Mouse (Mus musculus) left cerebral cortex, postnatal 10 days (tissue): Measurements from ENCODE around the gene Gas7. TPM values are rescaled to one million over a fixed set of nuclear protein-coding genes. Genes with fewer than 3 reads are reported as not detected.

Experiments
- DNase-seq, 2 experiments: peaks; one replicate each; pipeline ENCODE4 v3.0.0; 2021 to 2022; ENCODE audit warnings: low spot score in 2 of 2, mixed read lengths in 1 of 2; ENCODE audit errors: extremely low spot score in 1 of 2
- intact Hi-C: fragments of 180-260 bp; cut with DNase I; formaldehyde crosslinking; loops from one replicate; pipeline ENCODE4 v1.15.1; 2025
- total RNA-seq, 2 experiments: library from RNA; stranded (reverse); gene quantifications; 2 replicates each; pipeline ENCODE4 v1.2.3; 2021

Gene Gas7
- total RNA-seq, 2 experiments from 2014 or later = 480 to 508 TPM

DNA sequence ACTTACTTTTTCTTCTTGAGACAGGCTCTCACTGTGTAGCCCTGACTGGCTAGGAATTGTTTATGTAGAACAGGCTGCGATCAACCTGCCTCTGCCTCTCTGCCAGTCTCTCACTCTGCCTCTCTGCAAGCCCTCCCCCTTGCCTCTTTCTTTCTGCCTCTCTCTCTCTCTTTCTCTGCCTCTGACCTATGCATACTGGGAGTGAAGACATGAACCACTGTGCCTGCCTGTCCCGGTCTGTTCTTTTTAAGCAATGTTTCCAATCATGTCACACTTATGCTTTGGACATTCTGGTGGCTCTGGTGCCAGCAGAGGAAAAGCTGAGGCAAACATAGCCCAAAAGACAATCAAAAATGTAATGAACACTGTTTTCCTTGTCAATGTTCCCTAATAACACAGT, 69.5 kb downstream of the Gas7 start:
- intact Hi-C loops = no loop called here
- DNase-seq = no peak

DNA sequence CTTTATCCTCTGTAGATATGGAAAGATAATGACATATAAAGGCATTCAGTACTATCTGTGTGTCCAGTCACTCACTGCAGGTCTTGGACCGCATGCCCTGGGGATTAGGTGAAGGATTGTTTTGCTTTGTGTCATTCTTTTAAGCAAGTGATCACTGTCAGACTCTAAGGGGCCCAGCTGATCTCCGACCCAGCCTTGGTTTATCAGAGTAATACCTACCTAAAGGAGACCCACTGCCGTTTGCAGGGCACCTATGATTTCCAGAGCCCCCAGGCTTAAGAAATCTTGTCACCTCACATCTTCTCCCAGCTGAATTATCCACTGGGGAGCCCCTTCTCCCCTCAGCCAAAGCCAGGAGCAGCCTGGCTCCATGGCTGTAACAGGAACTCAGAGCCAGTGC, 70.6 kb downstream of the Gas7 start:
- intact Hi-C loops = no loop called here
- no peak for DNase-seq

DNA sequence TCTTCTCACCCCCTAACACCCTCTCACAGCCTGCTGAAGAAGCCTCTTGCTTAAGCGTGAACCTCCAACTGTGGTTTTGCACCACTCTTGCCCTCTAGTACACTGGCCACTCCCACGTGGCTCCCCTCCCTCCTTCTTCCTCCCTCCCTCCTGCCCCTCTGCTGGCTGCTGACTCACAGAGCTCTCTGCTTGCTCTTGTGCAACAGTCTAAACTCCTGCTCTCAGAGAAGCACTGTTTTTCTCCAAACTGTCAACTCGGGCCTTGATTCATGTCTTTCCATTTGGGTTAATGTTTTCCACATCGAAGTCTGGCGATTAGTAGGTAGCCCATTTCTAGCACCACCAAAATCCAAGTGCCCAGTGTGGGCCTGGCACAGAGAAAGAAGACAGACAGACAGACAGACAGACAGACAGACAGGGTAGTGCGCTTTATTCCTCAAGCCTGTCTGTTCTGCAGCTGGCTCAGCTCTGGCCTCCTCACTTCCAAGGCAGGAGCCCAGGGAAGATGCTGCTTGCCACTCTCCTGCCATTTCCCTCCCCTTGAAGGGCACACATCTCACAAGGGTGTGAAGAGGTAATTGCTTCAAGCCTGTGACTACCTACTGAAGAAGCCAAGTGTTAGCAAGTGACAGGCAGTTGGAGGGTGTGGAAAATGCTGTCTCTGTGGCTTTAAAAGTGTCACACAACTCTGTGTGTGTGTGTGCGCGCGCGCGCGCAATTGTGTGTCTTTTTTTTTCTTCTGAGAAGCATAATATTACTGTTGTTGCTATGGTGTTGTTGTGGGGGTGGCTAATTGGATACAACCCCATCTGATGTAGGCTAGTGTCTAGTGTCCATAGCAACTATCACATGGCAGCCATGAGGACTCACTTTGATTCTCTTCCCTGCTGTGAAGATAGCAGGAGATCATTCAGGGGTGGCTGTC, 71.6 kb downstream of the Gas7 start:
- intact Hi-C loops = no loop called here
- peak in 1 of 2 experiments; percentile 68 for DNase-seq

DNA sequence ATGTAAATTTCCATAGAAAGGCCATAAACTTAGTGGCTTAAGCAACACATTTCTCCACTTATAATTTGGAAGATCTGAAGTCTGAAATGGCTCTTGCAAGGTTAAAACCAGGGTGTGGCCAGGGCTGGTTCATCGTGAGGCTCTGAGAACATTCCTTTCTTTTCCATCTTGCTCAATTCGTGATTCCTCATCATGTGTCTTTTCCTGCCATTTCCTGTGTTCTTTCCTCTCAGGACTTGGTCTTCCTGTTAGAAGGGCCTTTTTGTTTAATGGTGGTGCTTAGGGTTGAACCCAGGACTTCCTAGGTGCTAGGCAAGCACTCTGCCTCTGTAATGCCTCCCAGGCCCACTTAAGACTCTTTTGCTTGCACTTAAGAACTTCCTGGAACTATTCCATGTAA, 76.0 kb downstream of the Gas7 start:
- intact Hi-C loops = no loop called here
- no peak for DNase-seq

DNA sequence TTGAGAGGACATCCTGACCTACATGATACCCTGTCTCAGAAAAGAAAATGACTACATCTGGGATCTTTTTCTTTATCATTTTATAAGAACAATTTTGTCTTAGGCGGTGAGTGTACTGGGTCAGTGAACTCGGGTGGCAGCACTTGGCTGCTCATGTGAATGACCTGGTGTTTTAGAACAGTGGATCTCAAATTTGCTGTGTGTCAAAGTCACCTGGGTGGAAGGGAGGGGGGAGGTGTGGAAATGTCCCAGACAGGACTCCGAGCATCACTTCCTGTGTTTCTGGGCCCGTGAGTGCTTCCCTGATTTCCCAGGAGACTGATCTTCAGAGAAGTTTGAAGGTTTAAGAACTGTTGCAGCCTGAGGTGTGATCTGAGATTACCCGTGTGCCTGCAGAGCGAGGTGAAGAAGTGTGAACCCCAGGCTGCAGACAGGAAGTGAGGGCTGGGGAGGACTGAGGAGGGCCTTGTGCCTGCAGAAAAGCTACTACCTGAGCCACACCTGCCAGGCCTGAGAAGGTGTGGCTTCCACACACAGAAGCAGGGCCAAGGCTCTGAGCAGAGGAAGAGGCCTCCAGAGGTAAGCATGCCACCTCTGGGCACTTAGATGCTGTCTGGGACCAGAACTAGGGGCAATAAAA, 76.8 kb downstream of the Gas7 start:
- intact Hi-C loops = no loop called here
- no peak for DNase-seq

DNA sequence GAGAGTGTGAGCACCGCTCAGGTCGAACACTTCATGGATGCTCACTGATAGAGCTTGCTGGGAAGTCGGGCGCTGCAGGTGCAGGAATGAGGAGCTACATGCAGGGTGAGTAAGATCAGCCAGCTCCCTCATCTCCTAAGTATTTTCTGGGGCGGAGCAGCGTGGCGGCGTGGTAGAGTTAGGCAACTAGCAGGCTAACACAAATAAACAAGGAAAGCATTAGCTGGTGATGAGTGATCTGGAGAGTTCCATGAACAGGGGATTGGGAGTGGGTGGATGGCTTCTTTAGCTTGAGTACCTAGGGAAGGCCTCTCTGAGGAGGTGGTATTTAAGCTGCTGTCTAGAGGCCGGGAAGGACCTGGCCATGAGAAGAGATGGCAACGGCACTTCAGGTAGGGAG, 77.5 kb downstream of the Gas7 start:
- intact Hi-C loops = no loop called here
- DNase-seq = no peak

DNA sequence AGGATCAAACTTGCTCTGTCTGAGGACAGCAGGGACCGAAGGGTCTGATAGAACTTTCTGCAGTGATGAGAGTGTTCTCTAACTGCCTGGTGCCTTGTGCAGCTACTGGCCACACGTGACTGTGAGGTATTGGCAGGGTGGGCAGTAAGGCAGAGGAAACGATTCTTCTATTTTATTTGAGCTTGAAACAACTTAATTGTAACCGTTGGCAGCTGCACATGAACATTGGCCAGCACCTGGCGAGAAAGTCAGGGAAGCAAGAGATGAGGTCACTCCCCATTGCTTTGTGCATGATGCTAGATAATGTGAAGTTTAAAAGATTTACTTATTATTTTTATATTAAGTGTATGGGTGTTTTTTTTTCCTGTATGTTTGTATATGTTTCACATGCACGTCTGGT, 77.9 kb downstream of the Gas7 start:
- intact Hi-C loops = no loop called here
- no peak for DNase-seq

DNA sequence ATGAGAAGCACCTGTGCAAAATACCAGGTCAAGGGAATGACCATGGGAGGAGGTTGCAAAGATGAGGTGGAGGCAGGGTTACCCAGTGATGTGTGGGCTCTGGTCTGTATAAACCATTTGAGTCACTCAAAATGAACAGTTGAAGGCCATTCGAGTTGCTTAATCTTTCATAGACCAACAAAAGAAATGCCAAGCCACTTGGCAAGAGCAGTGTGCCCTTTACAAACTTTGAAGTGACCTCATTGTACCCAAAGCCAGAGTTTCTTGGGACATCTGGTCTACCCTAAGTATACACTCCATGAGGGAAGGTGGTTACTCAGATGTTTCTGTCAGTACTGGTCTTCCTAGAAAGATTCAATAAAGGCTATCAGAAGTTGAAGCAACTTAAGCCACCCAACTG, 80.5 kb downstream of the Gas7 start:
- intact Hi-C loops = no loop called here
- no peak for DNase-seq

DNA sequence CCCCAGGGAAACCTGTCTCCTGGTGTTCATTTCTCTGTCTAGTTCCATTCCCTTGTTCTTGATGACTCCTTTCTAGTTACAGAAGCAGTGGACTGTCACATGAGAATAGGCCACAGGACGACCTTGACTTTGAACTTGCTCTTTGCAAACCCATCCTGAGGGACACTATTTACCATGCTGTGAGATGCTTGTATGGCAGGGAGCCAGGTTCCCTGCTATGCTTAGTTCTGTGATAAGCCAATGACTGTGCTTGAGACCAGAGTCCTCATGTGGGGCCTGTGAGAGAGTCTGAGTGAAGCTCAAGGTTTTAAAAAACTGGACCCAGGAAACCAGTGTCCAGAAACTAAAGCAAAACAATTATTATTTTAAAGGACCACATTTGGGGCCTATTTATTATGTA, 81.2 kb downstream of the Gas7 start:
- DNase-seq = no peak
- intact Hi-C loops = no loop called here

DNA sequence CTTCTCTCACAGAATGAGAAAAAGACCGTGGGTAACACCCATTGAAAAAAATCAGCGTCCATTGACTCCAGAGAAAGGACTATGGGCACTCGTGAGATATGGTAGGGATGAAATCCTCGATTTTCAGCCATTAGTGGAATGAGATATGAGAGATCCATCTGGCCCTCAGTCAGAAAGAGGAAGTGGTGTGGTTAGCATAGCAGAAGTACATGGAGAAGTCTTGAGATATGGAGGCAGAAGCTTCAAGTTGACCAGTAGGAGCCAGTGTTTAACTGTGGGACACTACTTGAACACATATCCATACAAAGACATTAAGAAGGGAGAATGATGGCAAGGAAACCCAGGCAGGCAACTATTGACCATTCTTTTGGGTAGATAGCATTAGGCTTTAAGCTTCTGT, 82.1 kb downstream of the Gas7 start:
- intact Hi-C loops = no loop called here
- no peak for DNase-seq

DNA sequence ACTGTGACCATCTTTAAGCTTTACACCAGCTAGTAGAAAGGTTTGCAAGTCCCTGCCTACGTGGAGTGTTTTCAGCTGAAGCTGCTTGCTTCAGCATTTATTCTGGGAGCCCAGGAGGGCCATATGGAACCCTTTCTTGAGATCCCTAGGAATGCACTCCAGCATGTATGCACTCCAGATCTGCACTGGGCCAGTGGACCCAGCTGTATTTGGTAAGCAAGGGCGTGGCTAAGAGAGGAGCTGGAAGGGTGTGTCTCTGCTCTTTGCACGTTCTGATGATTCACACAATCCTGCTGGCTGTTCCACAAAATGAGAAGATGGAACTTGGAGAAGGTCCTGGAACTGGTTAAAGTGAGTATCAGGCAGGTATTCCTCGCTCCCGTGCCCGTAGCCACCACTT, 83.3 kb downstream of the Gas7 start:
- intact Hi-C loops = no loop called here
- no peak for DNase-seq

DNA sequence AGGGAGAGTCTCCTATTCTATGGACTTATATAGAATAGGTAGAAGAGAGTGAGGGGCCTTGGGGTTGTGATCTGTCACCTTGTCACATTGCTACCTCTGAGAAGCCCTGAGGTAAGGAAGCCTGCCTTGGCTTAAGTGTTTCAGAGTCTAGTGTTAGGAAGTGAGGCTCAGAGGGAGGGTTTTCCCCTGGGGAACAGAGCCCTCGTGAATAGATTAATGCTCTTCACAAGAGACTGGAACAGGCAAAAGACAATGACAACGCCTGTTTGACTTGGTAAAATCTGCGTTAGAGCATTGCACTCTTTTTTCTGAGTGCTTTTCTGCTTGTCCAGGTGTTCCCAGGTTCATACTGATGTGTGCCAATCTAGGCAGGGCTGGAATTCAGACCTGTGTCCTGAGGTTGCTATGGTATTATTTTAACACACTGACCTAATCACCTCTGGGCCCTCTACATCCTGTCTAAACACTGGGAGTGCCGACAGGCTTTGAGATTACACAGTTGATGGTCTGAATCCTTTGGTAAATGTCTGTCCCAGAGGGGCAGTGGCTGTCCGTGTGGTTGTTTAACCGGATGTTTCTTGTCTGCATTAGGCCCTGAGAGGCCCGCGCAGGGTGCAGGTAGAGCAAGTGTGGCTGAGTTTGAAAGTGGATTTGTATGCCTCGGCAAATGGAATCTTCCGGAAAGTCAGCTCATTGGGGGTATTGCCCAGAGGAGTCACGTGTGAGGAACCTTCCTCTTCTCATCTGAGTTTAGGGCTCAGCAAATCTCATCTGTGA, 89.6 kb downstream of the Gas7 start:
- intact Hi-C loops = no loop called here
- no peak for DNase-seq

DNA sequence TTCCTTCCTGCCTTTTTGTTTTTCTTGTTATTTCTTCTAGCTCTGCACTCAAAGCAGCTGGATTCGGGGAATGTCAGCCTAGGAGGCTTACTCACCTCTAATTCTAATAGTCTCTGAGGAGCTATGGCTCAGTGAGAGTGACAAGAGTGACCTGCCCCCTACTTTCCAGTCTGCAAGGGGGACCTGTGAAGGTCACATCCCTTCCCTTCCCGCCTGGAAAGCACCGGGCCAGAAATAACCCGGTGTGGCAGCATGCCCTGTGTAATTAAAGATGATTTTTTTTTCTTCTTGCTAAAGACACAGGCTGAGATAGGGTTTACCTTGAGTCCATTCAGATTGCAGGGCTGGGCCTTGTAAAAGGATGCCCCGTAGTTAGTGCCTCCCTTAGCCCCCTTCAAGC, 91.3 kb downstream of the Gas7 start:
- intact Hi-C loops = no loop called here
- DNase-seq = no peak

DNA sequence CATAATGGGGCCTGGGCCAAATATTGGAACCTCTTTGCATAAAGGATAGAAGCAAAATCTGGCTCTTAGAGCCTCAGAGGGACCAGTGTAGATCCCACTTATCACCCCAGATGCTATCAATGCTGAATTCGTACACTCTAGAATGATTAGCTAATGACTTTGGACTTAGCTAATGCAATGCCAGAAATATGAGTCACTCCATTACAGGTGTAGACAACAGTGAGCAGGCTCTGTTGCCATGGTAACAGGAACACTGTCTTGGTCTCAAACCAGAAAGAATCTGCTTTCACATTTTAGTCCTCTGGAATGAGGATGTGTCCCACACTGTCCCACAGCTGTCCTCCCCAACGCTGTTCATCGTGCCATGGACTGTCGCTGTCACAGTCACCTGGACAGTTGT, 94.1 kb downstream of the Gas7 start:
- intact Hi-C loops = no loop called here
- DNase-seq = no peak

DNA sequence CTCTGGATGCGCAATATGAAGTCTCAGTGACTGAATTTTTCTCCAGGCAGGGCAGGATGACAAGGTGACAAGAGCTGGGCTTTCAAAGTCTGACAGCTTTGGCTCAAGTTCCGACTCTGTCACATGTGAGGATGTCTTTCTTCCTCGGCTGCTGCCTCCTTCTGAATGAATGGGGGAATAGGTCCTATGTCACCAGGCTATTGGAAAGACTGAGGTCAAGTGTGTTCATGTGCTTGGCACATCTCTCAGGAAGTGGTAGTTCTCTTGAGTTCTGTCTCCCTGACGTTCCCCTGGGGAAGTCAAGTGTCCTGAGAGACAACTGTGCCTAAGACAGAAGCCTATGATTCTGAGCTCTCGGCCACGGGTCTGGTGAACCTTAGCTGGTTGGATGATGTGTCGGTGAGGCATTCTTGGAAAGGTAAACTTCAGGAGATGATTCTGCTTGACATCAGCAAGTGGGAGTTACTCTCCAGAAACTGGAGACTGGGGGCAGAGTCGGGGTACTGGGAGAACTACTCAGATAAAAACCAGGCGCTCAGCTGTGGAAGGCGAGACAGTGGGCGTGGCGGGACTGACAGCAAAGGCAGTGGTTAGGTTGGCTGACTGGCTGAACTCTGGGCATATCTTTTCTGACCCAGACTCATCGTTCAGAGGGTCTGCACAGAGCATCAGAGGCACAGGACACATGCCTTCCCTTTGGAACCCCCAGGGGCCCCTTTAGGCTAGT, 94.7 kb downstream of the Gas7 start:
- no peak for DNase-seq
- intact Hi-C loops = no loop called here

DNA sequence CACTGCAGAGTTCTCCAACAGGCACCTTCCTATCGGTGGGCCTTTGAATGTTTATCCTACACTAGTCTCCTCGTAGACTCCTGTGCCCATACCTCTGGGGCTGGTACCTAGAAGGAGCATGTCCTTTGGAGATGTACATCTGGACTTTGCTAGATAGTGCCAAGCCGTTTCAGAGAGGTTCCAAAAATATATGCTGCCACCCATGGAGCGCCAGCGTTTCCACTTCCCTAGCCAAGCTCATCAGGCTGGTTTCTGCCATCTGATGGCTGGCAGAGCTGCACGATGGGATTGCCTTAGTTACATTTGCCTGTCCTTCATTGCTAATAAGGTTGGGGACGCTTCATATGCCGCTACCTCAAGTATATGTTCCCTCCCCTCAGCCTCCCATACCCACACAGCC, 97.2 kb downstream of the Gas7 start:
- intact Hi-C loops = no loop called here

DNA sequence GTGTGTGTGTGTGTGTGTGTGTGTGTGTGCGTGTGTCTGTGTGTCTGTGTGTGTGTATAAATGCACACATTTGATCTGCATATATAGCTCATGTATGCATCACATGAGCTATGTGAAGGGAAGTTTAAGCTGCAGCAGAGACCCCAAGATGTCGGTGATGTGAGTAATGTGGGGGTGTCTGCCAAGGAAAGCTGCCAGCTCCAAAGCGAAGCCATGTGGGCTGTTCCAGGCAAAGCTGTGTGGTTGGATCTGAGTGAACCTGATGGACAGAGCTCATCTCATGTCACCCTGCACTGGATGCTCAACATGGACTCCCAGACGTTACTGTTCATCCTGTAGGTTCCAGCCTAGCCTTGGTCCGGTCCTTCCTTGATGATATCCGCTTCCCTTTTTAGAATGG, 99.0 kb downstream of the Gas7 start:
- intact Hi-C loops = no loop called here
- DNase-seq = peak in 1 of 2 experiments; percentile 32

More for the DNA sequence above, 97.2 kb downstream of the Gas7 start:
- DNase-seq = no peak

DNA sequence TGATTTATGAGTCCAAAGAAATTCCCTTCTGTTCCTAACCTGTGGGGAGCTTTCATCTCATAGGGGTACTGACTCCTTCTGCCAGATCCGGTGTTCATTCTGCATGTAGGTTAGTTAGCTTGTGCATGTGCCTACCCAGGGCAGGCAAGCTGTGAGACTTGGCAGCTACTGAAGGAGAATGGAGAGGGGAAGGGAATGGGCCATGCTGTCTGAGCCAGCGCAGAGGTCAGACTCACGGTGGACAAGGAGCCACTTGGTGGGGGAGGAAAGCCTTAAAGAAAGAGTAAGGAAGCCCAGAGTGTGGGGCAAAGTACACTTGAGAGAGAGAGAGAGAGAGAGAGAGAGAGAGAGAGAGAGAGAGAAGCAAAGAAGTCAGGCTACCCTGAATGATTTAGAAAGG, 101.1 kb downstream of the Gas7 start:
- DNase-seq = no peak
- intact Hi-C loops = no loop called here

DNA sequence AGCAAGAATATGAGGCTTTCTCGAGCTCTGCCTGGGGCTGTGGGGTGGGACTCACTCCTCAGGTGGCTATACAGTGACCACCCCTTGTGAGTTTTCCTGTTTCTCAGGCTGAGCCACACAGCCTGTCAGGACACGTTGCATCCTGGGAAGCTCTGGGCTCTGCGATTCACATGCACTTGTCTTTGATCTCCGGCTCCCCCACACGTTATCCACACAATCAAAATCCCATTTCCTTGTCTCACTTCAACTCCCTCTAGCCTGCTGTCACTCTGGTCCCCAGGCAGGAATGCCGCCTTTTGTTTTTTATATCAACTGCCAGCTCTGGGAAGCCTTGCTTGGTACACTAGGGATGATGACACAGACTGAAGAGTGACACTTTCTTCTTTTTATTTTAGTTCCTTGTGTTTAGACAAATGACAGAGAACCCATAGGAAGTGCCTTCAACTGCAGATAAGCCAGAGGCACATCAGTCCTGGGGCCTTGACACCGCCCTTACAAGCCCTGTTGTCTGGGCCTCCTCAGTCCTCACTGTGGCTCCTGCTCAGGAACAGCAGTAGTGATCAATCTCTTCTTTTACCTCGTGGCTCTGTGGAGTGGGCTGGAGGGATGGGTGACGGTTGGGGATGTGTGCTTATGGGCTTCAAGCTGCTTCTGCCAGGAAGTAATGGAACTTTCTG, 103.7 kb downstream of the Gas7 start:
- no peak for DNase-seq
- intact Hi-C loops = no loop called here
